Mouse (Mus musculus): ENCODE data around the gene Jmjd7. TPM values are rescaled to one million over a fixed set of nuclear protein-coding genes. Genes with fewer than 3 reads are reported as not detected.

Gene Jmjd7
- polyA plus RNA-seq, 1 experiment from 2014 or later, result 17.4 TPM

DNA sequence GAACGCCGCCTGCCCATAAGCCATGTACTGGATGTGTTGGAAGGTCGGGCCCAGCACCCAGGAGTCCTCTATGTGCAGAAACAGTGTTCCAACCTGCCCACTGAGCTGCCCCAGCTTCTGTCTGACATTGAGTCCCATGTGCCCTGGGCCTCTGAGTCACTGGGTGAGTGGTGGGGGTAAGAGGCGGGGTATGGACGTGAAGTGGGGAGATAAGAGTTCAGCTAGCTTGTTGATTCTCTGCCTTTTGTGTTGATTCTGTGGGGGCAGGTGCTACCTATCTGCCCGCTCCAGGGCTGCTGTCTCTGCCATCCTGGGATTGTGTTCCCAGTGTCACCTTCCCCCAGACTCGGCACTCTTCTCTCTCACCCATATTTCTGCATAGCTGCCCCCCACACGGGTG, 3.1 kb downstream of the Jmjd7 start:
- no peak for ATAC-seq
- Histone ChIP-seq H3K4me3 (replicated peaks; ENCODE audit: low read length) (no peak overlapping the region), H3K27ac (ENCODE audit: low read length) (no peak overlapping the region), H3K4me2 (ENCODE audit: low read length) (no peak overlapping the region), H3K27me3 (replicated peaks; ENCODE audit: control insufficient read depth, insufficient read depth, low read length) (no peaks in the 10 kb centered on the region), H3K36me3 (ENCODE audit: control insufficient read depth, insufficient read depth) (peaks cover 6% of the 10 kb centered on the region; the same call in 1 of the 2 replicates), H3K9me3 (ENCODE audit: control insufficient read depth, low read length) (no peaks in the 10 kb centered on the region), H3K4me1 (replicated peaks; ENCODE audit: control insufficient read depth, insufficient read depth, low read length) (peaks cover 13% of the 10 kb centered on the region), H3K9ac (replicated peaks; ENCODE audit: low read depth, low read length) (no peak overlapping the region)
- WGBS, result 87% methylated on average over 8 of the region's 8 CpGs

DNA sequence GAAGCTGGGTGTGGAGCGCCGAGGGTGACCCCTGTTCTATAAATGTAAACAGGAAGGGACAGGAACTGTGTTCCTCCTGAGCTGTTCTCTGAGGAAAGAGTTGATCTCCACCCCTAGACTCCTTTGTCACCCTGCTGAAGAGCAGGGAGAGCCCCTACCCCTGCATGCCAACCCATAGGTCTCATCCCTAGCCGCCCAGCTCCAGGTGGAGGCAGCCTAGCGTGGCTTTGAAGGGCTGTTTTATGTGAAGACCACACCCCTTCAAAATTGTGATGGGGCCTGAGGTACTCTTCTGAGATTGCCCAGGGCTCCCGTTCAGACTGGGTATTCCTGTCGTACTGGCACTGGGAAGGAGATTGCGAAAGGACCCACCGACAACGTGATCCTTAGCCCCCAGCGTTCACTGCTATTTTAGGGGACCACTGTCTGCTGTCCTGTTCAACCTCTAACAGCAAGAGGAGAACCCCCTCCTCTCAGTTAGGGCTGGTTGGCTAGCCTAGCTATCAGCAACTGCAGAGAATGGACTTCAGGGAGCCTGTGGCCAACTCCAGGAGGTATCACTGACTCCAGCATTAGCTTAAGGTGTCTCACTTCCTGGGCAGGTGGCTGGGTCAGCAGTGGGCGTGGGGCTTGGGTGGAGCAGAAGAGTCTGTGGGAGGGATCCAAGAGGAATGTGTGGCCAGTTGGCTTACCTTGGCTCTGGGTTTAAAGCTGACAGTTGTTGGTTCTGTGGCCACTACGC, 5.6 kb downstream of the Jmjd7 start, which contains the start of gene Pla2g4b:
Gene Pla2g4b (plus strand): TSS at position 692 of the 742 bp plus-strand sequence.
- Histone ChIP-seq H3K27me3 (replicated peaks; ENCODE audit: control insufficient read depth, insufficient read depth, low read length) (no peaks in the 10 kb centered on the region), H3K27ac (ENCODE audit: low read length) (no peak within 1 kb of the TSS), H3K4me2 (ENCODE audit: low read length) (no peak within 1 kb of the TSS), H3K36me3 (ENCODE audit: control insufficient read depth, insufficient read depth) (peaks cover 8% of the 10 kb centered on the region; the same call in 1 of the 2 replicates), H3K4me3 (replicated peaks; ENCODE audit: low read length) (no peak within 1 kb of the TSS), H3K9ac (replicated peaks; ENCODE audit: low read depth, low read length) (no peak within 1 kb of the TSS), H3K9me3 (ENCODE audit: control insufficient read depth, low read length) (no peaks in the 10 kb centered on the region), H3K4me1 (replicated peaks; ENCODE audit: control insufficient read depth, insufficient read depth, low read length) (peaks cover 7% of the 10 kb centered on the region)
- 91% methylated on average over 12 of the region's 12 CpGs for whole genome bisulfite sequencing
- ATAC-seq, result no peak

GRCm38 (mm10) chr2:120033726-120034125, 6.4 kb downstream of the Jmjd7 start:
- no peak overlapping the region for H3K27ac ChIP-seq (ENCODE audit: low read length)
- 72% methylated on average over 5 of the region's 5 CpGs for WGBS
- H3K9ac ChIP-seq (replicated peaks; ENCODE audit: low read depth, low read length), result no peak overlapping the region
- ATAC-seq, result no peak
- no peaks in the 10 kb centered on the region for H3K27me3 ChIP-seq (replicated peaks; ENCODE audit: control insufficient read depth, insufficient read depth, low read length)
- no peaks in the 10 kb centered on the region for H3K9me3 ChIP-seq (ENCODE audit: control insufficient read depth, low read length)
- H3K4me1 ChIP-seq (replicated peaks; ENCODE audit: control insufficient read depth, insufficient read depth, low read length), result no peaks in the 10 kb centered on the region
- no peak overlapping the region for H3K4me2 ChIP-seq (ENCODE audit: low read length)
- peaks cover 8% of the 10 kb centered on the region; the same call in 1 of the 2 replicates for H3K36me3 ChIP-seq (ENCODE audit: control insufficient read depth, insufficient read depth)
- H3K4me3 ChIP-seq (replicated peaks; ENCODE audit: low read length), result no peak overlapping the region

DNA sequence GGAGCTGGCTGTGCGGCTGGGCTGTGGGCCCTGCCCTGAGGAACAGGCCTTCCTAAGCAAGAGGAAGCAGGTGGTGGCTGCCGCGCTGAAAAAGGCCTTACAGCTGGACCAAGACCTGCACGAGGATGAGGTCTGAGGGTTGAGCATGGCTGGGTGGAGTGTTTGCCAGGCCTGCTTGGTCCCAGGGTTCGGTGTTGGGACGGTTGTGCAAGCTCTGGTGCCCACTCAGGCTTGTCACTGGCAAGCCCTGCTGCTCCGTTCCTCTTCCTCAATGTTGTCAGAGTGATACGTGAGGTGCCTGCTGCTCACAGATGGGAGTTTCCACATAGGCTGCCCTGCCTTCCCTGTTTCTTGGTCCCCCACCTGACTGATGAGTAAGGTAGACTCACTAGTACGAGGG, 10.5 kb downstream of the Jmjd7 start:
- 97% methylated on average over 9 of the region's 9 CpGs for WGBS
- Histone ChIP-seq H3K36me3 (ENCODE audit: control insufficient read depth, insufficient read depth) (peaks cover 14% of the 10 kb centered on the region), H3K9me3 (ENCODE audit: control insufficient read depth, low read length) (no peaks in the 10 kb centered on the region), H3K4me3 (replicated peaks; ENCODE audit: low read length) (no peak overlapping the region), H3K4me1 (replicated peaks; ENCODE audit: control insufficient read depth, insufficient read depth, low read length) (no peaks in the 10 kb centered on the region), H3K4me2 (ENCODE audit: low read length) (no peak overlapping the region), H3K27me3 (replicated peaks; ENCODE audit: control insufficient read depth, insufficient read depth, low read length) (no peaks in the 10 kb centered on the region), H3K27ac (ENCODE audit: low read length) (no peak overlapping the region), H3K9ac (replicated peaks; ENCODE audit: low read depth, low read length) (no peak overlapping the region)
- ATAC-seq, result no peak

GRCm38 (mm10) chr2:120040991-120041390, 13.7 kb downstream of the Jmjd7 start:
- no peak for ATAC-seq
- Histone ChIP-seq H3K4me1 (replicated peaks; ENCODE audit: control insufficient read depth, insufficient read depth, low read length) (no peaks in the 10 kb centered on the region), H3K36me3 (ENCODE audit: control insufficient read depth, insufficient read depth) (peaks cover 12% of the 10 kb centered on the region), H3K4me3 (replicated peaks; ENCODE audit: low read length) (no peak overlapping the region), H3K27ac (ENCODE audit: low read length) (no peak overlapping the region), H3K9me3 (ENCODE audit: control insufficient read depth, low read length) (no peaks in the 10 kb centered on the region), H3K9ac (replicated peaks; ENCODE audit: low read depth, low read length) (no peak overlapping the region), H3K4me2 (ENCODE audit: low read length) (no peak overlapping the region), H3K27me3 (replicated peaks; ENCODE audit: control insufficient read depth, insufficient read depth, low read length) (no peaks in the 10 kb centered on the region)
- 83% methylated on average over 5 of the region's 5 CpGs for WGBS

DNA sequence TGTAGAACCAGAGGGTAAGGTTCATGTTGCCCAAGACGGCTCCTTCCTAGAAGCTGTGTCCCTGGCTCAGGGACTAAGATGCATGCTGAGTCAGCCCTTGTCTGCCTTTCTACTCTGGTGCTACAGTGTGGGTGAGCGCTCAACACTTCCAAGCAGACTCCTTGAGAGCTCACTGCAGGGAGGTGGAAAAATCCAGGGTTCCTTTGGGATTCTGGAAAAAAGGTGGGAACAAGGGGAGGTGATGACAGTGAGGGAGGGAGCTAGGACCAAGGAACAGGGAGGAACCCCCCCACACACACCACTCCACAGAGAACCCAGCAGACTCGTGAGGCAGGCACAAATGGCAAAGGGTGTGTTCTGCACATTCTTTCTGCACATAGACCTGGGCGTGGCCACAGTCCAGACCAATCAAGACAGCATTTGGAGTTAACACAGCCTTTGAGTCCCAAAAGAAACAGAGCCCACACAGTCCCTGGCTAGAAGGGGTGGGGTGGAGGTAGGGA, 16.9 kb downstream of the Jmjd7 start:
- no peak overlapping the region for H3K4me2 ChIP-seq (ENCODE audit: low read length)
- no peaks in the 10 kb centered on the region for H3K9me3 ChIP-seq (ENCODE audit: control insufficient read depth, low read length)
- H3K4me3 ChIP-seq (replicated peaks; ENCODE audit: low read length), result no peak overlapping the region
- H3K27ac ChIP-seq (ENCODE audit: low read length), result no peak overlapping the region
- no peaks in the 10 kb centered on the region for H3K4me1 ChIP-seq (replicated peaks; ENCODE audit: control insufficient read depth, insufficient read depth, low read length)
- peaks cover 12% of the 10 kb centered on the region for H3K36me3 ChIP-seq (ENCODE audit: control insufficient read depth, insufficient read depth)
- no peak overlapping the region for H3K9ac ChIP-seq (replicated peaks; ENCODE audit: low read depth, low read length)
- 54% methylated on average over 4 of the region's 4 CpGs for WGBS
- no peak for ATAC-seq
- H3K27me3 ChIP-seq (replicated peaks; ENCODE audit: control insufficient read depth, insufficient read depth, low read length), result no peaks in the 10 kb centered on the region

DNA sequence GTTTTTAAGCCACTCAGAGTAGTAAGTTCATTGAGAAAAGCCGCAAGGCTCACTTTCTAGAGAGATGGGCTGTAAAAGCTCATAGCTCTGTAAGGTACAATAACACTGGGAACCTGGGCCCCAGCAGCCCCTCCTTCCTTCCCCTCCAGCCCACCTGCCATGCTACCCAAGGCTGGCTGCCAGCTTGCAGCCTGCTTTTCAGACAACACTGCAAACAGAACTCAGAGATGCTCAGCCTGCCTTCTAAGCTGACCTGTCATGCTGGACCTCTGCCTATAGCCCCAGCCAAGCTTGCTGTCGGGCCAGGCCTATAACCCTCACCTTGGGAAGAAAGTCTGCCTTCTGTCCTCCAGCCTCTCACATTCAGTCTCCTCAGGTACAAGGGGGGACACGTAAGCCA, 17.4 kb downstream of the Jmjd7 start:
- H3K9ac ChIP-seq (replicated peaks; ENCODE audit: low read depth, low read length), result no peak overlapping the region
- no peak overlapping the region for H3K27ac ChIP-seq (ENCODE audit: low read length)
- ATAC-seq, result no peak
- H3K36me3 ChIP-seq (ENCODE audit: control insufficient read depth, insufficient read depth), result peaks cover 12% of the 10 kb centered on the region
- no peaks in the 10 kb centered on the region for H3K9me3 ChIP-seq (ENCODE audit: control insufficient read depth, low read length)
- no peak overlapping the region for H3K4me2 ChIP-seq (ENCODE audit: low read length)
- no peak overlapping the region for H3K4me3 ChIP-seq (replicated peaks; ENCODE audit: low read length)
- no peaks in the 10 kb centered on the region for H3K4me1 ChIP-seq (replicated peaks; ENCODE audit: control insufficient read depth, insufficient read depth, low read length)
- WGBS, result 66% methylated on average over 3 of the region's 3 CpGs
- H3K27me3 ChIP-seq (replicated peaks; ENCODE audit: control insufficient read depth, insufficient read depth, low read length), result no peaks in the 10 kb centered on the region

- Histone ChIP-seq H3K4me2 (ENCODE audit: low read length) (no peak overlapping the region), H3K4me3 (replicated peaks; ENCODE audit: low read length) (no peak overlapping the region), H3K9me3 (ENCODE audit: control insufficient read depth, low read length) (no peaks in the 10 kb centered on the region), H3K9ac (replicated peaks; ENCODE audit: low read depth, low read length) (no peak overlapping the region), H3K27ac (ENCODE audit: low read length) (no peak overlapping the region), H3K4me1 (replicated peaks; ENCODE audit: control insufficient read depth, insufficient read depth, low read length) (no peaks in the 10 kb centered on the region), H3K36me3 (ENCODE audit: control insufficient read depth, insufficient read depth) (peaks cover 7% of the 10 kb centered on the region), H3K27me3 (replicated peaks; ENCODE audit: control insufficient read depth, insufficient read depth, low read length) (no peaks in the 10 kb centered on the region)
- WGBS, result 74% methylated on average over 14 of the region's 14 CpGs
- ATAC-seq, result no peak
These were observed 19.4 kb downstream of the Jmjd7 start for GRCm38 (mm10) chr2:120046486-120047310.

GRCm38 (mm10) chr2:120048173-120048572, 20.9 kb downstream of the Jmjd7 start:
- H3K27me3 ChIP-seq (replicated peaks; ENCODE audit: control insufficient read depth, insufficient read depth, low read length), result no peaks in the 10 kb centered on the region
- 74% methylated on average over 9 of the region's 9 CpGs for WGBS
- H3K9me3 ChIP-seq (ENCODE audit: control insufficient read depth, low read length), result no peaks in the 10 kb centered on the region
- no peak overlapping the region for H3K4me2 ChIP-seq (ENCODE audit: low read length)
- ATAC-seq, result no peak
- no peak overlapping the region for H3K9ac ChIP-seq (replicated peaks; ENCODE audit: low read depth, low read length)
- H3K36me3 ChIP-seq (ENCODE audit: control insufficient read depth, insufficient read depth), result no peaks in the 10 kb centered on the region
- H3K4me3 ChIP-seq (replicated peaks; ENCODE audit: low read length), result no peak overlapping the region
- H3K4me1 ChIP-seq (replicated peaks; ENCODE audit: control insufficient read depth, insufficient read depth, low read length), result no peaks in the 10 kb centered on the region
- no peak overlapping the region for H3K27ac ChIP-seq (ENCODE audit: low read length)

Data from forebrain, embryonic 16.5 days (tissue).